Mouse (Mus musculus) A20 (cell line): ENCODE results near the gene Olfr667.
"Not testable (repeated sequence)": the region's sequence is repeated elsewhere in the genome, so short reads cannot be mapped to it uniquely, and the experiment has no call there.

Source experiments
- DNase-seq: peaks from one replicate; pipeline ENCODE4 v3.0.0-alpha.2; 2011; ENCODE audit warnings: low read depth, low spot score

The Olfr667 gene

DNA sequence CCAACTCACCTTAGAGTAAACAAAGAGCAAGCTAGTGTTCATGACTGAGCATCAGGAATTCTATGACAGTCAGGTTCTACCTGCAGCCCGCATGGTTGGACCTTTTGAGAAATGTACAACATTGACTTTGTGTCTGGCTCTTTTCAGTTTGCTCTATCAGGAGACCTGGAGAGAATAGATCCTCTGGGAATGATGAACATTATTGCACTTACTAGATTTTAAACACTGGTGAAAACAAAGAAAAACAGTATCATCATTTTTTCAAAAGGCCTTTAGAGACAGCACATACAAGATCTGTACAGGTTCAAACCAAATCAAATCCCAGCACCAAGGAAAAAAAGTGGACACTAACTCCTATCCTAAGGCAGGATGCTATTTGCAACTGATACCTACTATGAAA lies at the start of gene Olfr667:
Gene Olfr667 (minus strand): TSS at position 101 of the 400 bp plus-strand sequence.
- DNase-seq = no peak

DNA sequence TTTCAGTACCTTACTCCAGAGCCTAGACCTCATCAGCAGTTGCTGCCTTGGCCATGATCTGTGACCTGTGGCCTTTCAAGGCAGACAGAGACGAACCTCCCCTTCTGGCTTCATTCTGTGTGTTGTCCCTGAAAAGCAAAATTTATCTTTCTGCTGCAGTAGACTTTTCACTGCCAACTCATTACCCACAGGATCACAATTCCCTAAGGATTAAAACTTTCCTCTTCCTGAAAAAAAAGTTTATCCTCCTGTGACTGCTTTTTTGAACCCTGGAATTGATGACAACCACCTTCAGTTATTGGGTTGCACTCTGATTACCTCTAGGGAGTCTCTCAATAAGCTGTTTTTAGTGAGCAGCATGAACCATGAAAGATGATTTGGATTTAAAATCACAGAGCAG lies 41.2 kb upstream of the Olfr667 start, which contains the start of gene Olfr670:
Gene Olfr670 (minus strand): TSS at position 101 of the 400 bp plus-strand sequence.
- DNase-seq = no peak

DNA sequence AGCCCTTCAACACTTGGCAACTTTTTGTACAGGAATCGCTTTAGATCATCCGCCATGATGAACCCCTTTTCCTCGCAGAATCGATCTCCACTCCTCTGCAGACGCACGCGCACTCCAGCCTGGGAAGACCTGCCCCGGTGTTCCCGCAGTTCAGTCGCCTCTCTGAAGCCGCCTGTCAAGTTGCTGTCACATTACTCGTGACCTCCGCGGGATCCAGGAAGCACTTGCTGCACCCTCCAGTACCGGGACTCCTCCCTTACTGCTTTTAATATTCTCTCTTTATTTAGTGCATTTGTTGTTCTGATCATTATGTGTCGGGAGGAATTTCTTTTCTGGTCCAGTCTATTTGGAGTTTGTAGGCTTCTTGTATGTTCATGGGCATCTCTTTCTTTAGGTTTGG lies 29.0 kb upstream of the Olfr667 start:
- not testable (repeated sequence) for DNase-seq

DNA sequence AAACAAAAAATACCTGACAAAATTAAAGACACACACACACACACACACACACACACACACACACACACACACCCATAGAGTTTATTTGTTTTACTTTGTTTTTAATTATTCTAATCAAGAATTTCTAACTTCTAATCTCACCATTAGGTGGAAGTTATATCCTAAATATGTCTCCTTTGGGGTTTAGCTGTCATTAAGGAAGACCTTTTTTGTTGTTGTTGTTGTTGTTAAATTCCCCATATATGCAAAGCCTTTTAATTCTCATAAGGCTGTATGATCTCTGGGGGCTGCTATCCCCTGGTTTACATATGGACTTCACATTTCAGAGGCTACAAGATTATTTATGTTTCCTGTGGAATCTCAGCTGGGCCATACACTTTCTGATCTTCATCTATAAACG lies 12.7 kb upstream of the Olfr667 start, which contains the start of gene Olfr669:
Gene Olfr669 (plus strand): TSS at position 301 of the 400 bp plus-strand sequence.
- no peak for DNase-seq

DNA sequence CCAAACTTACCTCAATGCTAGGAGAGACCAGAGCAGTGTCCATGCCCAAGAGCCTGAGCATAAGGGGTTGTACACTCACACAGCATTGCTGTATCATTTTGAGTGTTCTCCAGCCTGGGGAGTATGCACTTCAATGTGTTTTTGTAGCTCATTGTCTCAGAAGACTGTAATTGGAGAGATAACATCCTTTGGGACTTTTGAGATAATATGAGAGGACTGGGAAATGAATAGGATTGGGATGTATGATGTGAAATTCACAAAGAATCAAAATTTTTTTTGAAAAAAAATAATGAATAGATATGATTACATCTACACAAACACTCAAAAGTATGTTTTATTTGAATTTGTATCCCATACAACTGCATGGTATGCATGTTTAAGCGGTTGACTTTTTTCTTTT lies 6.7 kb upstream of the Olfr667 start, which contains the start of gene Olfr668:
Gene Olfr668 (minus strand): TSS at position 101 of the 400 bp plus-strand sequence.
- no peak for DNase-seq

DNA sequence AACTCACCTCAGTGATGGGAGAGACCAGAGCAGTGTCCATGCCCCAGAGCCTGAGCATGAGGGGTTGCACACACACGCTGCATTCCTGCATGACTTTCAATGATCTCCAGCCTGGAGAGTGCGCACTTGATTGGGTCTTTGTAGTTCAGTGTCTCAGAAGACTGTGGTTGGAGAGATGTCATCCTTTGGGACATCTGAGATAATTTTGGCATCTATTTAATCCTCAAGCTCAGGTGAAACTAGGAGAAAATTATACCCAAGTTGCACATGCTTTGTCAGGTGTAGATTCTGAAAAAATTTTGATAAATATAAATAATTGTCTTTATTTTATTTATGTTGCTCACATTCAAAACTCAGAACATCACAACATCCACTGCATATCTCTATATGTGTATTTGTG lies 25.4 kb downstream of the Olfr667 start, which contains the start of gene Olfr666:
Gene Olfr666 (minus strand): TSS at position 101 of the 400 bp plus-strand sequence.
- no peak for DNase-seq

DNA sequence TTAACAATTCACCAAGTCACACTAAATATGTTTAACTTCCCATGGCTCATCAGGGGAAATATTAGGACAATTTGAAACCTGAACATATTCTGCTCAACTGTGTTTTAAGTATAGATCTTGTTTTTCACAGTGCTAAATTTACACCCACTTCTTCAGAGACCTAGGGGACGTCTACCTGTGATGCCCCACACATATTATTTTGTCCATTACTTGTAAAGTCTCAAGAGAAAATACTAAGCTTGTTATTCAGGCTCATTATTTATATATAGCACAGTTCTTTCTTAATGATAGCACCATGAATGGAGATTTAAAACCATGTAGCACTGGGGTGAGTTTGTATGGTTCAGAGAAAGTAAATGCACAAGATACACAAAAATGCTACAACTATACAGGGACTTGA lies 43.6 kb downstream of the Olfr667 start, which contains the start of gene Olfr665:
Gene Olfr665 (plus strand): TSS at position 301 of the 400 bp plus-strand sequence.
- no peak for DNase-seq
